Comparison of ENCODE assay signal across 12 mouse cellular contexts in genomic region chr8:120399212-120399934, GRCm38 (mm10).
DNase-seq lines count a peak whose midpoint lies in the region; ATAC-seq and TF ChIP-seq lines count a peak whose summit lies in the region.
"Had no signal": no experiment of that assay in that cellular context is flagged by ENCODE, and none has a peak within 500 bp of the region (broad histone marks: within the 10 kb centered on the region; RNA-seq: fewer than 3 reads in every experiment).

No protein-coding gene starts in this region.

- peak; percentile 64 for DNase-seq in lung, embryonic 14.5 days
- no peak for DNase-seq in lung, postnatal 36 days
- DNase-seq in forebrain, embryonic 14.5 days (ENCODE audit: low spot score), result peak; percentile 76
- peak; percentile 40 for DNase-seq in lung, postnatal 10 days
- DNase-seq in thymus, postnatal 10 days (ENCODE audit: low spot score in 2 of 2), result peak; percentile 53 to 55
- no peak for DNase-seq in gastrocnemius, postnatal 14 days
- no peak for DNase-seq in heart, postnatal 36 days
- DNase-seq: cerebellum, adult 2 months had no signal

- peaks cover 11% of the 10 kb centered on the region; the same call in 1 of the 2 replicates for H3K4me1 ChIP-seq in lung, embryonic 14.5 days (ENCODE audit: insufficient read depth)
- peaks cover 37% of the 10 kb centered on the region for H3K4me1 ChIP-seq in forebrain, embryonic 14.5 days (ENCODE audit: control insufficient read depth, insufficient read depth, low read length)
- H3K4me1 ChIP-seq in kidney, embryonic 16.5 days (ENCODE audit: insufficient read depth, low read length), result peaks cover 11% of the 10 kb centered on the region; the same call in 1 of the 2 replicates

- intact Hi-C loops in gastrocnemius, postnatal 14 days (cut with DNase I; ENCODE audit: low total_unique reads), result no loop called here
- intact Hi-C loops in heart, postnatal 36 days (cut with DNase I), result no loop called here

- H3K27ac ChIP-seq in lung, embryonic 14.5 days (ENCODE audit: low read depth), result peak overlapping the region; percentile 24; the same call in 1 of the 2 replicates
- H3K27ac ChIP-seq in forebrain, embryonic 14.5 days (ENCODE audit: low read depth, low read length), result peak overlapping the region; percentile 72
- no peak overlapping the region for H3K27ac ChIP-seq in kidney, embryonic 16.5 days (ENCODE audit: low read length)
- H3K27ac ChIP-seq: heart, embryonic 15.5 days had no signal

- H3K9me3 ChIP-seq in lung, embryonic 14.5 days (ENCODE audit: low read depth, low read length), result no peaks in the 10 kb centered on the region
- H3K9me3 ChIP-seq in forebrain, embryonic 14.5 days (replicated peaks; ENCODE audit: control insufficient read depth, low read length), result no peaks in the 10 kb centered on the region
- H3K9me3 ChIP-seq in kidney, embryonic 16.5 days (ENCODE audit: low read length), result no peaks in the 10 kb centered on the region
- H3K9me3 ChIP-seq: heart, embryonic 15.5 days had no signal

- ATAC-seq in lung, embryonic 14.5 days (ENCODE audit: insufficient read depth), result no peak
- peak; percentile 60 for ATAC-seq in forebrain, embryonic 14.5 days
- ATAC-seq in kidney, embryonic 16.5 days (ENCODE audit: low FRiP score, low TSS enrichment), result no peak
- ATAC-seq: activated CD4-positive, CD25-positive, alpha-beta regulatory T cell, adult 4 months had no signal

- WGBS in lung, embryonic 14.5 days, result 22% methylated on average over 33 of the region's 33 CpGs
- 49% methylated on average over 33 of the region's 33 CpGs for WGBS in forebrain, embryonic 14.5 days
- WGBS in kidney, embryonic 16.5 days, result 54% methylated on average over 33 of the region's 33 CpGs

- H3K4me3 ChIP-seq in lung, embryonic 14.5 days (ENCODE audit: low read depth, low read length), result 0 out of 2 replicates have a peak overlapping the region, but pooled peaks have one; percentile 6
- no peak overlapping the region for H3K4me3 ChIP-seq in forebrain, embryonic 14.5 days (ENCODE audit: low read depth, low read length)
- no peak overlapping the region for H3K4me3 ChIP-seq in kidney, embryonic 16.5 days (ENCODE audit: low read length)
- H3K4me3 ChIP-seq: heart, embryonic 15.5 days; myocyte had no signal

- H3K4me2 ChIP-seq in lung, embryonic 14.5 days, result peak overlapping the region; percentile 51
- H3K4me2 ChIP-seq in forebrain, embryonic 14.5 days (ENCODE audit: low read length), result peak overlapping the region; percentile 25; the same call in 1 of the 2 replicates
- no peak overlapping the region for H3K4me2 ChIP-seq in kidney, embryonic 16.5 days (replicated peaks; ENCODE audit: low read depth, low read length)
- H3K4me2 ChIP-seq: heart, embryonic 15.5 days had no signal

- TF ChIP-seq CTCF in lung, embryonic 14.5 days (IDR thresholded peaks at IDR 0.05; ENCODE audit: low read depth), result no peak

- no peaks in the 10 kb centered on the region for H3K27me3 ChIP-seq in lung, embryonic 14.5 days (ENCODE audit: insufficient read depth, low read length)
- no peaks in the 10 kb centered on the region for H3K27me3 ChIP-seq in forebrain, embryonic 14.5 days (replicated peaks; ENCODE audit: control insufficient read depth, insufficient read depth, low read length)
- H3K27me3 ChIP-seq in kidney, embryonic 16.5 days (ENCODE audit: insufficient read depth, low read length), result no peaks in the 10 kb centered on the region
- H3K27me3 ChIP-seq: heart, embryonic 15.5 days had no signal

- H3K36me3 ChIP-seq in lung, embryonic 14.5 days (ENCODE audit: insufficient read depth), result no peaks in the 10 kb centered on the region
- H3K36me3 ChIP-seq in forebrain, embryonic 14.5 days (ENCODE audit: control insufficient read depth, insufficient read depth, low read length), result no peaks in the 10 kb centered on the region
- H3K36me3 ChIP-seq in kidney, embryonic 16.5 days (ENCODE audit: insufficient read depth, low read length), result no peaks in the 10 kb centered on the region
- H3K36me3 ChIP-seq: heart, embryonic 15.5 days had no signal

- no peak overlapping the region; the same call in 1 of the 2 replicates for H3K9ac ChIP-seq in lung, embryonic 14.5 days
- H3K9ac ChIP-seq in forebrain, embryonic 14.5 days (ENCODE audit: low read length), result no peak overlapping the region
- H3K9ac ChIP-seq in kidney, embryonic 16.5 days (replicated peaks; ENCODE audit: low read length), result no peak overlapping the region
- H3K9ac ChIP-seq: heart, embryonic 15.5 days had no signal

Comparison
In these comparisons a context has a peak if more than half of its experiments do, and no peak if none do; other contexts are left out.
1. DNase-seq: peak in lung, embryonic 14.5 days (single experiment), forebrain, embryonic 14.5 days (single experiment), lung, postnatal 10 days (single experiment) and thymus, postnatal 10 days (2 of 2); none in lung, postnatal 36 days (single experiment), gastrocnemius, postnatal 14 days (single experiment) and heart, postnatal 36 days (0 of 2).